Mouse (Mus musculus) brain, embryonic 14.5 days (tissue): Measurements from ENCODE around the gene Yif1b. TPM values are rescaled to one million over a fixed set of nuclear protein-coding genes. Genes with fewer than 3 reads are reported as not detected.

ENCODE experiments used
- DNase-seq: peaks from one replicate; pipeline ENCODE4 v3.0.0-alpha.2; 2011; ENCODE audit warnings: low read depth
- CTCF ChIP-seq: fragments of 200-500 bp; IDR thresholded peaks from 2 replicates; pipeline ENCODE4 v1.5.1; 2012; ENCODE audit warnings: inconsistent platforms, mild to moderate bottlenecking, moderate library complexity, borderline replicate concordance; ENCODE audit not compliant: insufficient read depth, insufficient read length; ENCODE audit errors: extremely low read depth
- POLR2A ChIP-seq: fragments of 200-500 bp; IDR thresholded peaks from 2 replicates; pipeline ENCODE4 v1.6.1; 2012; ENCODE audit warnings: mild to moderate bottlenecking, inconsistent platforms, borderline replicate concordance; ENCODE audit not compliant: poor library complexity, insufficient read depth, insufficient read length, severe bottlenecking; ENCODE audit errors: extremely low read depth
- polyA plus RNA-seq: library from polyadenylated mRNA; depleted of rRNA; stranded (reverse); fragments of >200 nt; gene quantifications from 2 replicates; pipeline ENCODE4 v1.2.3, GENCODE M21; 2012; rRNA removed

The Yif1b gene
- polyA plus RNA-seq, 1 experiment, result 67.2 TPM

DNA sequence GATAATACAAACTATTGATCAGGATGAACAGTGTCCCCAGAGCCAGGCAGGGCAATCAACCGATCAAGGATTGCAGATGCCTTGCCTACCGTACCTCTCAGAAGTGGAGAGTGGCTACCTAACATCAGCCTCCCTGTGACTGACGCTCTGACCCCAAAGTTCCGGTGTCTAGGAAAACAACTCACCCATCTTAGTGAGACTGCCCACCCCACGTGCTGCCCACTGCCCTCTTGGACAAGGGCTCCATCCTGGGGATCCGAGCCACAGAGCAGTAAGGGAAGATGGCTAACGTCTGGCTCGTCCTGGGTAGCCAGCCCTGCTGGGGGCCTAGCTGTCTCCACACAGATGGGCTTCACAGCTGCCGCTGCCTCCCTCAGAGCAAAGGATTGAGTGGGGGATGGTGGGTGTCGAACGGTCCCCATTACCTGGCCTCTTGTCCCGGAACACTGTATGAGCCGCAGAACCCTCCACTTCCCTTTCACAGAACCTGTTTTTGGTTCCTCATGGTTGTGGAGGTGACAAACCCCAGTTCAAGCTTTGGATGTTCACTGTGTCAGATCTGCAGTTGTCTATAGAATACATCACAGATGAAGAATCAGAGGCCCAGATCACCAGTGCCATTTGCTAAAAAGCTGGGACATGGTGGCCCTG, 56.1 kb downstream of the Yif1b start:
- TF ChIP-seq CTCF (no peak), POLR2A (no peak)
- DNase-seq, result no peak

DNA sequence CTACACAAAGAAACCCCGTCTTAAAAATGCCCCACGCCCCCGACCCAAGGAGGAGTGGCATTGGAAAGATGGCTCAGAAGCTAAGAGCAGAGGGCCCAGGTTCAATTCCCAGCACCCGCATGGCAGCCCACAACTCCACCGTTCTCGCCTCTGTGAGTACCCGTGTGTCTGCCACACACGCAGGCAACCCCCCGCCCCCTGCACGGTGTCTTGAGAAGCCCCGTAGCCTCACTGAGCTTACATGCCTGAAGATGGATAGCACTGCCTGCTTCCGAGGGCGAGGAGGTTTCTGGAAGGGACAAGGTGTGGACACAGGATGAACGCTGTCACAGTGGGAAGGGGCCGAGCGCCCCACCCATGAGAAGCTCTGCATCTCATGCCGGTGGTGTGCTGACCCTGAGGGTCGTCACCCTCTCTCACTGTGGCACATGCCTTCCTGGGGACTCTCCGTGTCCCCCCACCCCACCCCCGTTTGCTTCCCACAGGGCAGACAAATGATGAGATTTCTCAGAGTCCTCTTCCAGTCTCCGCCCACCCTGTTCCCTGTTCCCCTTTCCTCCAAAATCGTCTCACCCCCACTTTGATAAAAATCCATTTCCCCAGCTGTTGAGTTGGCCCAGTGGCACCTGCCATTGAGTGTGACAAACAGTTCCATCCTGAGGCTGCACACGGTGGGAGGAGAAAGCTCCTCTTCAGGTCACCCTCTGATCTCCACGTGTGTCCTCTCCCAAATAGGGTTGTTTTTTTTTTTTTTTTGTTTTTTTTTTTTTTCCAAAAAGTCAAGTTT, 57.9 kb downstream of the Yif1b start:
- no peak for TF ChIP-seq POLR2A
- no peak for TF ChIP-seq CTCF
- DNase-seq, result no peak

DNA sequence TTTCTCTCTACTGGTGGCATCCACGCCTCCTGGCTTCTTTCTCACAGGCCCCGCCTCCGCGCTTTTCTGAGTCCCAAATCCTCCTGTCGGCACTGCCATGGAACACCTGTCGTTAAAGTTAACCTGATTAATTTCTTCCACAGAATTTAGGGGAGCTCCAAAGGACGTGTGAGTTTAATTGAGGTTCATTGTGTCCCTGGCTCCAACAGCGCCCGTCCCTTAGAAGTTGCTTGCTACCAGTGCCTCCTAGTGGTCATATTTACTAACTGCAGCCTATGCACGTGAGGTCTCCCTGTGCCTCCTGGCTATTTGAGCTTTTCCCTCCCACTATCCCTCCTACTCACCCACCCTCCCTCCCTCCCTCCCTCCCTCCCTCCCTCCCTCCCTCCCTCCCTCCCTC, 58.9 kb downstream of the Yif1b start:
- TF ChIP-seq CTCF (peak; percentile 90), POLR2A (no peak)
- peak; percentile 87 for DNase-seq

Other genes starting within 250 kb of the Yif1b start
- gene Ryr1, start 113.2 kb upstream of the Yif1b start, polyA plus RNA-seq, result 6.3 and 9.1 TPM in 2 replicates
- 2.7 and 3.9 TPM in 2 replicates for gene Rasgrp4, start 103.5 kb upstream of the Yif1b start, polyA plus RNA-seq
- 21.1 and 28.2 TPM in 2 replicates for gene Fam98c, start 82.1 kb upstream of the Yif1b start, polyA plus RNA-seq
- gene Ggn, start 68.1 kb upstream of the Yif1b start, polyA plus RNA-seq, result 0.38 and 0.85 TPM in 2 replicates
- 29.0 and 35.6 TPM in 2 replicates for gene Spred3, start 67.9 kb upstream of the Yif1b start, polyA plus RNA-seq
- 287 and 313 TPM in 2 replicates for gene Psmd8, start 57.6 kb upstream of the Yif1b start, polyA plus RNA-seq
- gene Catsperg1, start 24.3 kb upstream of the Yif1b start, polyA plus RNA-seq, result 8.8 and 9.1 TPM in 2 replicates
- gene Kcnk6, start 5.8 kb upstream of the Yif1b start, polyA plus RNA-seq, result 1.6 and 1.7 TPM in 2 replicates
- gene 2200002D01Rik, start 10.1 kb downstream of the Yif1b start, polyA plus RNA-seq, result 0.19 and 0.40 TPM in 2 replicates
- gene Spint2, start 43.6 kb downstream of the Yif1b start, polyA plus RNA-seq, result 43.0 and 43.8 TPM in 2 replicates
- 5.0 and 8.7 TPM in 2 replicates for gene Ppp1r14a, start 51.0 kb downstream of the Yif1b start, polyA plus RNA-seq
- 111 and 157 TPM in 2 replicates for gene Dpf1, start 65.6 kb downstream of the Yif1b start, polyA plus RNA-seq